Mouse (Mus musculus) forebrain, embryonic 14.5 days (tissue): ENCODE data around the gene Gmeb1. TPM values are rescaled to one million over a fixed set of nuclear protein-coding genes. Genes with fewer than 3 reads are reported as not detected.
"Not testable (repeated sequence)": the region's sequence is repeated elsewhere in the genome, so short reads cannot be mapped to it uniquely, and the experiment has no call there.

ENCODE experiments used
- ATAC-seq: fragments of 200-750 bp; cut with Nextera tagmentation; 2 replicates; pipeline ENCODE4 v1.8.0; 2017; ENCODE audit warnings: mild to moderate bottlenecking, moderate library complexity
- DNase-seq: peaks from one replicate; pipeline ENCODE4 v3.0.0-alpha.2; 2015; ENCODE audit warnings: low spot score
- H3K27ac ChIP-seq: fragments of 300-500 bp; sonication (generic); 2 replicates; pipeline ENCODE4 v1.5.1; 2014; ENCODE audit warnings: low read depth, mild to moderate bottlenecking, control low read depth, low read length, moderate library complexity
- H3K27me3 ChIP-seq: fragments of 300-500 bp; sonication (generic); replicated peaks from 2 replicates; pipeline ENCODE4 v1.6.1; 2014; ENCODE audit warnings: low read length, control low read depth, mixed read lengths; ENCODE audit not compliant: control insufficient read depth, insufficient read depth
- H3K36me3 ChIP-seq: fragments of 300-500 bp; sonication (generic); 2 replicates; pipeline ENCODE4 v1.6.1; 2014; ENCODE audit warnings: low read length, control low read depth; ENCODE audit not compliant: control insufficient read depth, insufficient read depth
- H3K4me1 ChIP-seq: fragments of 300-500 bp; sonication (generic); 2 replicates; pipeline ENCODE4 v1.6.1; 2014; ENCODE audit warnings: antibody characterized with exemption, low read length, control low read depth; ENCODE audit not compliant: control insufficient read depth, insufficient read depth
- H3K4me2 ChIP-seq: fragments of 300-500 bp; sonication (generic); 2 replicates; pipeline ENCODE4 v1.6.1; 2014; ENCODE audit warnings: mild to moderate bottlenecking, control low read depth, low read length
- H3K4me3 ChIP-seq: fragments of 300-500 bp; sonication (generic); 2 replicates; pipeline ENCODE4 v1.5.1; 2014; ENCODE audit warnings: low read depth, low read length, control low read depth
- H3K9ac ChIP-seq: fragments of 300-500 bp; sonication (generic); 2 replicates; pipeline ENCODE4 v1.6.1; 2014; ENCODE audit warnings: mild to moderate bottlenecking, low read length, control low read depth, moderate library complexity
- H3K9me3 ChIP-seq: fragments of 300-500 bp; sonication (generic); replicated peaks from 2 replicates; pipeline ENCODE4 v1.6.1; 2016; ENCODE audit warnings: low read length, control low read depth, mixed read lengths; ENCODE audit not compliant: control insufficient read depth
- WGBS: fragments of 180-500 bp; shearing (Covaris S2); extraction: QIAGEN DNeasy Blood & Tissue Kit; methylation state at CpG from one replicate; pipeline ENCODE4 v1.1.7; 2014; 5-methylcytosine and 5-hydroxymethylcytosine counted together
- polyA plus RNA-seq: library from polyadenylated mRNA; unstranded; fragments of >200 nt; fragmentation: Nextera tagmentation; extraction: Ambion mirVana; gene quantifications from 2 replicates; pipeline ENCODE4 v1.2.1, GENCODE M21; 2014

Gmeb1 gene
- polyA plus RNA-seq = 26.6 and 38.3 TPM in 2 replicates

DNA sequence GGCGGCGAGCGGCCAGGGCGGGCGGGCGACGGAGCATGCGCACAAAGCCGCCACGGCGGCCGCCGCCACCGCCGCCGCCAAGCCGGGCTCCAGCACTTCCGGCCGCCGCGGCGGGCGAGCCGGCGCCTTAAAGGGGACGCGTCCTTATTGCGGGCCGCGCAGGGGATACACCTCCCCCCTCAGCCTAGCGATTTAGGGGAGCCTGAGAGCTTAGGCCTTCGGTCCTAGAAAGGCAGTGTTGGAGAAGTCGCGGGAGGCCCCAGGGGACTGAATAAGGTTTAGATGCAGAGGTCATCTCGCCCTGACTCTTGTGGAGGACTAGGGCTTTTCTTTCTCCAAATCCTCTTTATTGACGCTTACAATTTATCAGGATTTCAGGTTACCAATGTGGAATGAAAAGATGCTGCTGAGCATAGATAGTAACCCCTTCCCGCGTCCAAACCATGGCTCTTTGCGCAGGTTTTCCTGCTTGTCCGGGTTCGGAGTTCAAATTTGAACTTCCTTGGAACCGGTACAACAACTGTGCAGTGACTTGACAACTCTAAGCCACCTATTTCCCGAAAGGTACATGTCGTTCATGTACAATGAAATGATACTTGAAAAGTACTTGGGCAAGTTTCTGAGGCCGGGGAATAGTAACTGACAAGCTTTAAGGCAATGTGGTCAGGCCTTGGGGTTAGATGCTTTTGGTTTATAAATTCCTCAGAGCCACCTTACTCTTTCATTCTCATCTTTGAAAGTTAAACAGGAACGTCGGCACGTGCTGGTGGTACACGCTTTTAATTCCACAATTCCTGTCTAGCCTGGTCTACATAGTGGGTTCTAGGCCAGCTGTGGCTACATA, at the start of gene Gmeb1:
Gmeb1 (minus strand) TSS at position 89 of the 844 bp plus-strand sequence.
- Histone ChIP-seq H3K9me3 (no peaks in the 10 kb centered on the region), H3K9ac (peak within 1 kb of the TSS; percentile 96), H3K36me3 (no peaks in the 10 kb centered on the region), H3K4me1 (peaks cover 8% of the 10 kb centered on the region), H3K4me2 (peak within 1 kb of the TSS; percentile 91), H3K27me3 (no peaks in the 10 kb centered on the region), H3K27ac (peak within 1 kb of the TSS; percentile 89), H3K4me3 (peak within 1 kb of the TSS; percentile 79)
- peak; percentile 95 for ATAC-seq
- DNase-seq = peak; percentile 91
- WGBS = 18% methylated on average over 34 of the region's 49 CpGs

DNA sequence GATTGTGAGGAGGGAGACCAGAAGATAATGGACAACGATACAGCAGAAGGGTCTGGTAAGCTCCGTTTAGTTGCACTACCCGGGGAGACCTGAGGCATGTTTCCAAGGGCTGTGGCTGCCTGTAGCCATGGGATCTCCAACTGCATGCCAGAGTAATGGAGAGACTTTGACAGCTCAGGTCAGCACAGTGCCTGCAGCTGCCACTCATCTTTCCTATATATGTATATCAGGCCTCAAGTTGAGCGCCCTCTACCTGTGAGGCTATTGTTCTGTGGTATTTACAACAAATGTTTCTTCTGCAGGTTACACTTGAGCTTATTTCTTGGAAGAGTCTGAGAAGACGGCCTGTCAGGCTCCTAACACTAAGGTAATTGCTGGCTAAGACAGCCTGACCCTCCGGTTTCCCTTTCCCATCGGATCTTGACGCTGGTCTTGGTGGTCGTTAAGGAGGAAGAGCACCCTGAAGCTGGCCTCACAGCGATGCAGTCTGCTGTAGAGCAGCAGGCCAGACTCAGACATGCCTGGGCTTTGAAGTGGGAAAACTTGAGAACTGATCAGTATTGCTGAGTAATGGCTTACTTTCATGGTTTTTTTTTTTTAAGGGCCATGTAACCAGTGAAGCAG, 48.6 kb upstream of the Gmeb1 start:
- Histone ChIP-seq H3K27me3 (no peaks in the 10 kb centered on the region), H3K9me3 (no peaks in the 10 kb centered on the region), H3K27ac (no peak overlapping the region), H3K4me1 (peaks cover 7% of the 10 kb centered on the region), H3K4me2 (peak overlapping the region; percentile 75), H3K36me3 (peaks cover 43% of the 10 kb centered on the region), H3K9ac (peak overlapping the region; percentile 97), H3K4me3 (peak overlapping the region; percentile 77)
- peak; percentile 58 for DNase-seq
- ATAC-seq = 0 out of 2 replicates have a peak, but pooled peaks have one; percentile 27
- 31% methylated on average over 10 of the region's 10 CpGs for WGBS

DNA sequence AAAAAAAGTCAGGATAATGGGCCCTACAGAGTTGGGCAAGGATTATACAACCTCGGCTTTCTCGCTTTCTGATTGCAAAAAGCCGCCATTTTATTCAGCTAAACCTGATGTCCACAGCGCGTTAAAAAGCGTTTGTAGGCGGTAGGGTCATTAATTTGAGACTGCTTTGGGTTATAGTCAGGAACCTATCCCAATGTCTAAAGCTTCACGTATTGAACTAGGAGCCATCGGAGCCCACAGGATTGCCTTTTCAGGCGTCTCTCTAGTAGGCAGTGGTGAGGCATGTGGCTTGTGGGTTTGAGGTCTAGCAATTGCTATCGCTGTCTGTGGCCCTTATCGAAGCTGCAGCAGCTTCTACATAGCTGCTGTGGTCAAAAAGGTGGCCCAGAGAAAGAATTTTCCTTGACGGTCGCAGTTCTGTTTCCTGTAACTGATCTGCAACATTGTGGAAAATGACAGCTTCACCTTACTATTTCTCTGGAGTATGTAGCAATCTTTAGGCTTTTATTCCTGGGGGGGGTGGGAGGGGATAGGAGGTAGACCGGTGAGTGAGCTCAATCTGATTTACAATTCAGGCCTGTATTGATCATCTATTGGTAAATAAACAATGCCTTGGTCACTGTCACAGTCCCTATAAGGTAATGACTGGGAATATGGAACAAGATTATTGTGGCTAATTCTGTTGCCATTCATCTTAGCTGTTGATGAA, 47.9 kb upstream of the Gmeb1 start:
- H3K36me3 ChIP-seq = peaks cover 42% of the 10 kb centered on the region
- peak overlapping the region; percentile 97 for H3K9ac ChIP-seq
- peaks cover 7% of the 10 kb centered on the region for H3K4me1 ChIP-seq
- ATAC-seq (no peak), DNase-seq (peak; percentile 45)
- peak overlapping the region; percentile 92 for H3K27ac ChIP-seq
- H3K27me3 ChIP-seq = no peaks in the 10 kb centered on the region
- WGBS = 1% methylated on average over 15 of the region's 15 CpGs
- peak overlapping the region; percentile 77 for H3K4me3 ChIP-seq
- no peaks in the 10 kb centered on the region for H3K9me3 ChIP-seq
- H3K4me2 ChIP-seq = peak overlapping the region; percentile 75

DNA sequence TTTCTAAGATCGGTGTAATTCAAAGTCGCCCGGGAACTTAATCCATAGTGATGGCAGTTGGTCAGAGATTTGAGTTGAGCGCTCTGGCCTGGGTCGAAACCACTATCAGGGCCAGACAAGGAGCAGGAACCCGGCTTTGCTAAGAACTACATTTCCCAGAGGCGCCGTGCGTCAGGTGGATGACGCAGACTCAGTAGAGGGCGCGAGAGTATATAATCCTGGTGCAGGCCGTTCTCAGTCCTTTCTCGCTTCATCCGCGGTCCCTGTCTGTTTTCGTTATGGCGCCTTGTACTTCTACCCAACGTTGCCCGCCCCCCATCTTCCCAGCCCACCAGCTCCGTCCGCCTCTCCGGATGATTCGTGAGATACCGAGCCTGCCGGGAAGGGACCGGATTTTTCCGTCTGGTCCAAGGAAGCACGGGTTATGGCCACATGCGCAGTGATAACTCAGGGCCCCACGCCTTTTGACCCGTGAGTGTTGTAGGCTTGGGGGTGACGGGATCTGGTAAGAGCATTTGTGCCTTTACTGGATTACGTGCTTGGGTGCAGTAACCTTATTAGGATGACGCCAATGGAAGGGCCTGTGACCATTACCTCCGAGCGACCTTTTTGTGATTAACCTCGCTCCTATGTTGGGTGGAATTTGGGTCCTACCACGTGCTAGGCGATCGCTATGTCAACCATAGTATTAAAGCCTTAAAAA, 47.2 kb upstream of the Gmeb1 start:
- Histone ChIP-seq H3K4me1 (peaks cover 7% of the 10 kb centered on the region), H3K9ac (peak overlapping the region; percentile 97), H3K27ac (peak overlapping the region; percentile 92), H3K9me3 (no peaks in the 10 kb centered on the region), H3K4me2 (peak overlapping the region; percentile 75), H3K4me3 (peak overlapping the region; percentile 77), H3K36me3 (peaks cover 35% of the 10 kb centered on the region), H3K27me3 (no peaks in the 10 kb centered on the region)
- 1% methylated on average over 41 of the region's 41 CpGs for WGBS
- ATAC-seq (peak; percentile 95), DNase-seq (peak; percentile 97)

DNA sequence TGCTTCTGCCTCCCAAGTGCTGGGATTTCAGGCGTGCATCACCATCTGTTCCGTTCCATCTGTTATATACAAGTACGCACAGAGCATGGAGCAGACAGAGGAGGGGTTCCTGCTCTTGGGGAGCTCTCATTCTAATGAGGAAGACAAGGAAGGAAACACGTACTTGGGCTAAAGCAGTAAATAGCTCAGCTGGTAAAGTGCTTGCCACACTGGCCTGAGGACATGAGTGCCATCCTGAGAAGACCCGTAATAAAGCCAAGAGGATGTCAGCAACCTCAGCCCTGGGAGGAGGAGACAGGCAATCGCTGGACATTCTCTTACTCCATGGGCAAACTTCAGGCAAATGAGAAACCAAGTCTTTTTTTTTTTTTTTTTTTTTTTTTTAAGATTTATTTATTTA, 44.6 kb upstream of the Gmeb1 start:
- no peaks in the 10 kb centered on the region for H3K9me3 ChIP-seq
- DNase-seq = no peak
- no peak overlapping the region for H3K4me2 ChIP-seq
- no peaks in the 10 kb centered on the region for H3K27me3 ChIP-seq
- H3K4me1 ChIP-seq = peaks cover 7% of the 10 kb centered on the region
- peaks cover 13% of the 10 kb centered on the region for H3K36me3 ChIP-seq
- WGBS = 76% methylated on average over 6 of the region's 6 CpGs
- no peak overlapping the region for H3K9ac ChIP-seq
- ATAC-seq = no peak
- no peak overlapping the region for H3K27ac ChIP-seq
- no peak overlapping the region for H3K4me3 ChIP-seq

DNA sequence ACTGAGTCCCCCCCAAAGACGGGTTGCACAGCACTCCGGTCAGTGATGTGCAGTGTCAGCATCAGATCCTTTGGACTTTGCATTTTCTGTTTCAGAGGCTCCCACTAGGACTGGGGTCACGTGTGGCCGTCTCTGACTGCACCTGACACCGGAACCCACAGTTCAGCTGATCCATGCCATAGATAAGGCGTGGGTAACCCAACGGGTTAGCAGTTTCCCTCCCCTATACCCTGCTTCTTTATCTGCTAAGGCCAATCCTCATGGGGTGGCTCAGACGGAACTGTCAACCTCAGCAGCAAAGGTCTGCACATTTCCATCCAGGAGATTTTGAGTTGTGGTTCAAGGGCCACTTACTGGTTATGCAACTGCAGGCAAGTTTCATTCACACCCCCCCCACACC, 43.9 kb upstream of the Gmeb1 start:
- WGBS = 88% methylated on average over 8 of the region's 8 CpGs
- DNase-seq (no peak), ATAC-seq (no peak)
- Histone ChIP-seq H3K9ac (no peak overlapping the region), H3K27ac (no peak overlapping the region), H3K27me3 (no peaks in the 10 kb centered on the region), H3K36me3 (peaks cover 6% of the 10 kb centered on the region), H3K4me2 (no peak overlapping the region), H3K4me1 (peaks cover 6% of the 10 kb centered on the region), H3K4me3 (no peak overlapping the region), H3K9me3 (no peaks in the 10 kb centered on the region)

DNA sequence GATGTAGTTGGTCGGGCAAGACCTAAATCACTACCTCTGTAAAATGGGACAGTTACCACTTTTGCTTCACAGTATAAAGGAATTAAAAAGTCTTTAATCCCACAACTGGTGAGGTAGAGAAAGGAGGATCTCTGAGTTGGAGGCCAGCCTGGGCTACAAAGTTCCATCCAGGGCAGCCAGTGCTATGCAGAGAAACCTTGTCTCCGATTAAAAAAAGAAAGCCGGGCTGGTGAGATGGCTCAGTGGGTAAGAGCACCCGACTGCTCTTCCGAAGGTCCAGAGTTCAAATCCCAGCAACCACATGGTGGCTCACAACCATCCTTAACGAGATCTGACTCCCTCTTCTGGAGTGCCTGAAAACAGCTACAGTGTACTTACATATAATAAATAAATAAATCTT, 42.1 kb upstream of the Gmeb1 start:
- 48% methylated on average over 6 of the region's 6 CpGs for WGBS
- peak overlapping the region; percentile 32 for H3K4me3 ChIP-seq
- not testable (repeated sequence) for H3K9me3 ChIP-seq, H3K4me1 ChIP-seq, ATAC-seq, H3K27ac ChIP-seq, H3K27me3 ChIP-seq, DNase-seq, H3K36me3 ChIP-seq
- peak overlapping the region; percentile 60 for H3K4me2 ChIP-seq
- H3K9ac ChIP-seq = 0 out of 2 replicates have a peak overlapping the region, but pooled peaks have one; percentile 52

DNA sequence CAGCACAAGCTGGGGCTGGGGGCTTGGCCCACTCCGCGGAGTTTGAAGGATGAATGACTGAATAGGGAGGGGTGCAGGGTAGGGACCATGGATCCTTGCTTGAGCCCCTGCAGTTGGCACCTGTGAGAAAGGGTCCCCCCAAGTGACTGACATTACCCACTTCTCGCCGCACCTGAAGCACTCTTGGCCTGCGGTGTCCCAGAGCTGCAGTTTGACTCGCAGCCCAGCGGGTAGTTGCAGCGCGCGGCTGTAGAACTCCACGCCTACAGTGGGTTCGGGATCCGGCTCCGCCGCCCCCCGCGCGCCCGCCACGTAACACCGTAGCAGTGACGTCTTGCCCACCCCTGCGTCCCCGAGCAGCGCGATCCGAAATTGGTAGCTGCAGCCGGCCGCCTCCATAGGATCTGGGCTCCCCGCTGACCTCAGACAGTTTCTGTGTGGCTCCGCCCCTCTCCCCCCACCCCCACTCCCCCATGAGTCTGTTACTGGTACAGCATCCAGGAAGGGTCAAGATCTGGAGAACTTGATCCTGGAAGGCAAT, 41.6 kb upstream of the Gmeb1 start, which contains the start of gene Rab42:
Rab42 (minus strand) TSS at position 447 of the 541 bp plus-strand sequence.
- no peaks in the 10 kb centered on the region for H3K27me3 ChIP-seq
- WGBS = 1% methylated on average over 31 of the region's 31 CpGs
- peak within 1 kb of the TSS; percentile 52 for H3K9ac ChIP-seq
- peak within 1 kb of the TSS; percentile 32 for H3K4me3 ChIP-seq
- H3K4me1 ChIP-seq = no peaks in the 10 kb centered on the region
- no peaks in the 10 kb centered on the region for H3K9me3 ChIP-seq
- H3K4me2 ChIP-seq = peak within 1 kb of the TSS; percentile 60
- no peaks in the 10 kb centered on the region for H3K36me3 ChIP-seq
- DNase-seq = peak; percentile 33
- H3K27ac ChIP-seq = no peak within 1 kb of the TSS
- ATAC-seq = no peak
